Mouse (Mus musculus) natural killer cell, adult 2 months (primary cell): ENCODE results near the gene Actr3.

Experiments used
- DNase-seq, 2 experiments: peaks; one replicate each; pipeline ENCODE4 v3.0.0; 2022; ENCODE audit warnings: low spot score in 2 of 2

Gene Actr3

GRCm38 (mm10) chr1:125435369-125436135, at the start of gene Actr3:
Gene Actr3, minus strand, starts transcription at chr1:125435727.
- peak; percentile 99 to 100 for DNase-seq

- DNase-seq = no peak
Measured at GRCm38 (mm10) chr1:125482459-125483287, 47.1 kb upstream of the Actr3 start.

- no peak for DNase-seq
Measured at GRCm38 (mm10) chr1:125481842-125482241, 46.3 kb upstream of the Actr3 start.

GRCm38 (mm10) chr1:125478588-125478987, 43.1 kb upstream of the Actr3 start:
- no peak for DNase-seq

- no peak for DNase-seq
Measured at GRCm38 (mm10) chr1:125475961-125476682, 40.6 kb upstream of the Actr3 start.

GRCm38 (mm10) chr1:125473866-125474265, 38.3 kb upstream of the Actr3 start:
- DNase-seq = no peak

- peak in 1 of 2 experiments; percentile 49 for DNase-seq
Measured at GRCm38 (mm10) chr1:125473126-125473666, 37.7 kb upstream of the Actr3 start.

GRCm38 (mm10) chr1:125470805-125471648, 35.5 kb upstream of the Actr3 start:
- DNase-seq = no peak

- DNase-seq = peak; percentile 37 to 55
Measured at GRCm38 (mm10) chr1:125467936-125468335, 32.4 kb upstream of the Actr3 start.

GRCm38 (mm10) chr1:125466621-125467257, 31.2 kb upstream of the Actr3 start:
- DNase-seq = peak; percentile 42 to 70

- DNase-seq = peak; percentile 34 to 40
Measured at GRCm38 (mm10) chr1:125464011-125464410, 28.5 kb upstream of the Actr3 start.

GRCm38 (mm10) chr1:125463349-125463748, 27.8 kb upstream of the Actr3 start:
- no peak for DNase-seq

GRCm38 (mm10) chr1:125462917-125463316, 27.4 kb upstream of the Actr3 start:
- no peak for DNase-seq

GRCm38 (mm10) chr1:125458531-125458930, 23.0 kb upstream of the Actr3 start:
- DNase-seq = no peak

- no peak for DNase-seq
Measured at GRCm38 (mm10) chr1:125455128-125455527, 19.6 kb upstream of the Actr3 start.

- DNase-seq = no peak
Measured at GRCm38 (mm10) chr1:125450282-125451000, 14.9 kb upstream of the Actr3 start.

- no peak for DNase-seq
Measured at GRCm38 (mm10) chr1:125447926-125448325, 12.4 kb upstream of the Actr3 start.

GRCm38 (mm10) chr1:125441679-125442078, 6.2 kb upstream of the Actr3 start:
- DNase-seq = peak; percentile 53 to 62

- peak; percentile 38 to 42 for DNase-seq
Measured at GRCm38 (mm10) chr1:125441251-125441650, 5.7 kb upstream of the Actr3 start.

GRCm38 (mm10) chr1:125439556-125439955, 4.0 kb upstream of the Actr3 start:
- no peak for DNase-seq
